Mouse (Mus musculus) liver, embryonic 14.5 days (tissue): ENCODE data around the gene Mab21l3. TPM values are rescaled to one million over a fixed set of nuclear protein-coding genes. Genes with fewer than 3 reads are reported as not detected.

Experiments
- ATAC-seq: fragments of 200-750 bp; cut with Nextera tagmentation; 2 replicates; pipeline ENCODE4 v1.8.0; 2017; ENCODE audit warnings: moderate number of reproducible peaks, mild to moderate bottlenecking, moderate library complexity; ENCODE audit not compliant: insufficient read depth
- DNase-seq, 3 experiments: peaks; one replicate each; pipeline ENCODE4 v3.0.0-alpha.2; 2012 to 2013; ENCODE audit warnings: low read depth in 3 of 3, low spot score in 3 of 3
- H3K27ac ChIP-seq: fragments of 300-500 bp; sonication (generic); 2 replicates; pipeline ENCODE4 v1.5.1; 2014; ENCODE audit warnings: moderate library complexity, mild to moderate bottlenecking, control low read depth, inconsistent platforms
- H3K27me3 ChIP-seq: fragments of 300-500 bp; sonication (generic); 2 replicates; pipeline ENCODE4 v1.6.1; 2014; ENCODE audit warnings: mild to moderate bottlenecking, low read length, moderate library complexity; ENCODE audit not compliant: control insufficient read depth, insufficient read depth
- H3K36me3 ChIP-seq: fragments of 300-500 bp; sonication (generic); replicated peaks from 2 replicates; pipeline ENCODE4 v1.6.1; 2014; ENCODE audit warnings: low read depth; ENCODE audit not compliant: control insufficient read depth, insufficient read depth
- H3K4me1 ChIP-seq, 2 experiments: fragments of 200-500 bp in 1 of 2; fragments of 300-500 bp in 1 of 2; sonication (generic) in 1 of 2; replicated peaks; 2 replicates each; pipeline ENCODE4 v1.6.1; 2012 to 2014; ENCODE audit warnings: antibody characterized with exemption in 1 of 2, inconsistent platforms in 1 of 2, low read length in 1 of 2; ENCODE audit not compliant: control insufficient read depth in 2 of 2, insufficient read depth in 2 of 2
- H3K4me2 ChIP-seq: fragments of 300-500 bp; sonication (generic); 2 replicates; pipeline ENCODE4 v1.6.1; 2014; ENCODE audit warnings: low read depth, mild to moderate bottlenecking, control low read depth, moderate library complexity
- H3K4me3 ChIP-seq, 2 experiments: fragments of 200-500 bp in 1 of 2; fragments of 300-500 bp in 1 of 2; sonication (generic) in 1 of 2; 2 replicates each; pipeline ENCODE4 v1.5.1; 2012 to 2014; ENCODE audit warnings: low read depth in 2 of 2, low read length in 2 of 2, mild to moderate bottlenecking in 2 of 2, control low read depth in 1 of 2, inconsistent platforms in 1 of 2, moderate library complexity in 1 of 2; ENCODE audit not compliant: insufficient read depth in 1 of 2
- H3K9ac ChIP-seq: fragments of 300-500 bp; sonication (generic); replicated peaks from 2 replicates; pipeline ENCODE4 v1.6.1; 2014; ENCODE audit warnings: mild to moderate bottlenecking, control low read depth, moderate library complexity
- H3K9me3 ChIP-seq: fragments of 300-500 bp; sonication (generic); 2 replicates; pipeline ENCODE4 v1.6.1; 2016; ENCODE audit warnings: low read length, mixed read lengths; ENCODE audit not compliant: control insufficient read depth
- CTCF ChIP-seq: IDR thresholded peaks from 2 replicates; pipeline ENCODE4 v1.5.1; 2016; ENCODE audit warnings: antibody characterized with exemption, low read depth, control low read depth
- EP300 ChIP-seq: IDR thresholded peaks from 2 replicates; pipeline ENCODE4 v1.6.1; 2016; ENCODE audit warnings: antibody characterized with exemption, low read depth
- WGBS: fragments of 180-500 bp; shearing (Covaris S2); extraction: QIAGEN DNeasy Blood & Tissue Kit; methylation state at CpG from one replicate; pipeline ENCODE4 v1.1.7; 2014; ENCODE audit not compliant: insufficient replicate concordance; 5-methylcytosine and 5-hydroxymethylcytosine counted together
- polyA plus RNA-seq, 2 experiments: library from polyadenylated mRNA; depleted of rRNA in 1 of 2; stranded (reverse) in 1 of 2; unstranded in 1 of 2; fragments of >200 nt; fragmentation: Nextera tagmentation in 1 of 2; extraction: Ambion mirVana in 1 of 2; gene quantifications; 2 replicates each; pipeline versions ENCODE4 v1.2.1 to v1.2.3; 2012 to 2014

The Mab21l3 gene
- polyA plus RNA-seq, 2 experiments, result 0.02 TPM; not detected in 1

DNA sequence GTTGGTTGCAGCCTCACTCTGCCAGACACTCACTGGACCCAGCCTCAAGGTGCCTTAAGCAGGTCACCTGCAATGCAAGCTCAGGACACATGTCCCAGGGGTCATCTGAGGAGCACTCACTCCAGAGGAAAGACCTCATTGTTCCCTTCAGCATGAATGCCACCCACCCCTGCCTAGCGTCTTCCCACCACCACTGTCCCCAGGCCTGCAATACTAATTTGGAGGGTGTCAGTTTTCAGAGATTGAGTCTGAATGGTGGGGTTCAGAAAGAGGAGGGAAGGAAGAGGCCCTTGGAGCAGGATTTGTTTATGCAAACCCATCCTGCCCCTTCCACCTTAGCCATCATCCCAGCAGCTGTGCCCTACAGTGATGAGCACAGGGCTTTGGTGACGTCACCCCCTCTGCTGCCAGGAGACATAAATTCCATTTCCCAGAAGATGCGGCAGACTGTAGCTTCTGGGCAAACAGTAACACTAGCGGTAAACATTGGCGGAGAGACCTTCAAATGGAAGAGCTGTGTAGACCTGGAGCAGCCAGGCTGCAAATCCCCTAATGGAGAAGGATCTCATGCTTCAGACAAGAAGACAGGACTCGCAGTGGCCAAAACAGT lies 67.8 kb downstream of the Mab21l3 start:
- Histone ChIP-seq H3K27me3 (no peaks in the 10 kb centered on the region), H3K4me2 (no peak overlapping the region), H3K27ac (no peak overlapping the region), H3K9me3 (no peaks in the 10 kb centered on the region), H3K4me3 (no peak overlapping the region), H3K36me3 (no peaks in the 10 kb centered on the region), H3K4me1 (no peaks in the 10 kb centered on the region), H3K9ac (no peak overlapping the region)
- TF ChIP-seq CTCF, result no peak
- TF ChIP-seq EP300, result no peak
- DNase-seq, result no peak
- ATAC-seq, result no peak
- 61% methylated on average over 6 of the region's 6 CpGs for WGBS

DNA sequence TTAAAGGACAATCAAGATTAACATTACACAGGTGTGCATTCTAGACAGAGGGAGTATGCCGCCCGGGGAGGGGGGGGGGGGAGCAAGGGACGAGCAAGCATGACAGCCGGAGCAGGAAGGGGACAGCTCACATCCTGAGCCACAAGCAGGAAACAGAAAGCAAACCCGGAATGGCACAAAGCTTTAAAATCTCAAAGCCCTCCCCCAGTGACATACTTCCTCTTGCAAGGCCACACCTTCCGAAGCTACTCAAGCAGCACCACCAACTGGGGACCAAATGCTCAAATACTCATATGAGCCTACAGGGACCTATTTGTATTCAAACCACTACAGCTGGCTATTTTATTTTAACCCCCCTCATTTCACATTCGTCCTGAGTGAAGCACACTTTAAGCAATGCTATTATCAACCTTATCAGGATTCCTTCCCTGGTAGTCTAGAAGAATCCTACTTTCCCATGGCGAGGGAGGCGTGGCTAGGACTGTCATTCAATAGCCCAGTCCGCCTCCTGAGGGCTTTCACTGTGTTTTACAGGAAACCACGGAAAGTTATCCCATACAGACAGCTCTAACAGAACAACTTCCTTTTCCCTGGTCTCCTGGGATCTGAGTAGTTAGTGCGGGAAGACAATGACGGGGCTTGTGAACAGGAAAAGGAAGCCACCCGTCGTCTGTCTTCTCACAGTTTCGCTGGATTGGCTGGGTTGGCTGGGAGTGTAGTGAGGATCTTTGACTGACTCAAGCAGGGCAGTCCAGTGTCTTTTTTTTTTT lies 69.7 kb downstream of the Mab21l3 start:
- DNase-seq (no peak), ATAC-seq (no peak)
- TF ChIP-seq EP300 (no peak), CTCF (no peak)
- WGBS, result 14% methylated on average over 16 of the region's 16 CpGs
- Histone ChIP-seq H3K27ac (no peak overlapping the region), H3K36me3 (no peaks in the 10 kb centered on the region), H3K9ac (no peak overlapping the region), H3K4me3 (no peak overlapping the region), H3K4me2 (no peak overlapping the region), H3K9me3 (no peaks in the 10 kb centered on the region), H3K27me3 (no peaks in the 10 kb centered on the region), H3K4me1 (no peaks in the 10 kb centered on the region)

DNA sequence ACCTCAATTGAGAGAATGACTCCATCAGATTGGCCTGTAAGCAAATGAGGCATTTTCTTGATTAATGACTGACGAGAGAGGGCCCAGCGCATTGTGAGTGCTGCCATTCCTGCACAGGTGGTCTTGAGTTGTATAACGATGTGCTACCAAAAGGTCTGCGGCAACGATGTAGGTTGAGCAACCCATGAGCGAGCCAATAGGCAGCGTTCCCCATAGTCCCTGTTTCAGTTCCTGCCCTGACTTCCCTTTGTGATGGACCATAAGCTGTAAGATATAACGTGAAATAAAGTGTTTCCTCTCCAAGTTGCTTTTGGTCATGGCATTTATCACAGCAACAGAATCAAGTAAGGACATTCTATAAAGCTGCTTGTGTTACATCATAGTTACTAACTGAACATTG lies 73.0 kb downstream of the Mab21l3 start:
- DNase-seq (no peak), ATAC-seq (no peak)
- TF ChIP-seq CTCF (no peak), EP300 (no peak)
- Histone ChIP-seq H3K4me3 (no peak overlapping the region), H3K27ac (no peak overlapping the region), H3K27me3 (no peaks in the 10 kb centered on the region), H3K36me3 (no peaks in the 10 kb centered on the region), H3K4me2 (no peak overlapping the region), H3K4me1 (no peaks in the 10 kb centered on the region), H3K9ac (no peak overlapping the region), H3K9me3 (no peaks in the 10 kb centered on the region)
- WGBS, result 78% methylated on average over 8 of the region's 8 CpGs

DNA sequence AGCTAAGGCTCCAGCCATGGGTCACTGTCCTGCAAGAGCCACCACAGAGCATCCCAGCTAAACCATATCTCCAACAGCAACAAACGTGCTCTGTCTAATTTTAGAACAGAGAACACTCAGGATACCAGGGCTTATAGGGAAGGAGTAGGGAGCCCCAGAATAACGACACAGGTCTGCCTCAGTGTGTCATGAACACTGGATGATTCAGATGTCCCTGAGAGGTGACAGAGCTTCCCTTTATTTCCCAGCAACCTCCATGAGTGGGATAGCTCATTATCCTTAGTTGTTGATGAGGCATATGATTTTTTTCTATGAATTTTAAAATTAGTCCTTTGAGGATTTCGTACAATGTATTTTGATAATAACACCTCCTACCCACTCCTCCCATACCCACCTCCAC lies 78.2 kb downstream of the Mab21l3 start:
- no peak for TF ChIP-seq EP300
- TF ChIP-seq CTCF, result no peak
- DNase-seq (no peak), ATAC-seq (no peak)
- H3K4me1 ChIP-seq, result no peaks in the 10 kb centered on the region
- H3K27me3 ChIP-seq, result no peaks in the 10 kb centered on the region
- H3K4me2 ChIP-seq, result no peak overlapping the region
- H3K4me3 ChIP-seq, result no peak overlapping the region
- no peaks in the 10 kb centered on the region for H3K36me3 ChIP-seq
- H3K9me3 ChIP-seq, result no peaks in the 10 kb centered on the region
- 37% methylated on average over 3 of the region's 3 CpGs for WGBS
- H3K27ac ChIP-seq, result no peak overlapping the region
- H3K9ac ChIP-seq, result no peak overlapping the region

DNA sequence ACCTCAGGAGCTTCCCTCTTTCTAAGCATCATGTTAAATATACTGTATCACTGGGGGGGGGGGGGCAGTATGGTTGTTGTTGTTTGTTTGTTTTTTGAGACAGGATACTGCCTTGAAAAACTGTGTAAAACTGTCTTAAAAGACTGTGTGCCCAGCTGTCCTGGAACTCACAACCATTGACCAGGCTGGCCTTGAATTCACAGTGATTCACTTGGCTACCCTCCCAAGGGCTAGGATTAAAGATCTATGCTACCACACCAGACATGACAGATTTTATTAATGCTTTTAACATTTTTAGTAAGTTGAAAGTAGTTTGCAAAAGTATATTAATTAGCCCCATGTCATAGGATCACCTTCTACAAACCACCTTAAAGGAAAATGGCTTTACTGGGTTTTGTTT lies 85.2 kb downstream of the Mab21l3 start:
- DNase-seq, result no peak
- H3K27me3 ChIP-seq, result no peaks in the 10 kb centered on the region

More for the DNA sequence above, 85.2 kb downstream of the Mab21l3 start:
- Histone ChIP-seq H3K9me3 (no peaks in the 10 kb centered on the region), H3K9ac (no peak overlapping the region), H3K4me1 (no peaks in the 10 kb centered on the region), H3K4me2 (no peak overlapping the region), H3K36me3 (no peaks in the 10 kb centered on the region), H3K4me3 (no peak overlapping the region), H3K27ac (no peak overlapping the region)
- ATAC-seq, result no peak
- no peak for TF ChIP-seq EP300
- no peak for TF ChIP-seq CTCF

Other genes with a start within 250 kb of the Mab21l3 start
- 44.0 and 48.4 TPM in 2 replicates for gene Atp1a1, start 244.3 kb downstream of the Mab21l3 start, polyA plus RNA-seq (2012; rRNA removed)
- 54.7 and 62.2 TPM in 2 replicates for gene Atp1a1, start 244.3 kb downstream of the Mab21l3 start, polyA plus RNA-seq (2014; fragmentation: Nextera tagmentation; extraction: Ambion mirVana)
- gene Slc22a15, start 75.5 kb upstream of the Mab21l3 start, polyA plus RNA-seq (2012; rRNA removed), result 1.4 and 1.7 TPM in 2 replicates
- 1.3 and 1.6 TPM in 2 replicates for gene Slc22a15, start 75.5 kb upstream of the Mab21l3 start, polyA plus RNA-seq (2014; fragmentation: Nextera tagmentation; extraction: Ambion mirVana)
- 0.02 TPM in 1 of 2 replicates, not detected in the other for gene Nhlh2, start 161.1 kb upstream of the Mab21l3 start, polyA plus RNA-seq (2012; rRNA removed)
- gene Nhlh2, start 161.1 kb upstream of the Mab21l3 start, polyA plus RNA-seq (2014; fragmentation: Nextera tagmentation; extraction: Ambion mirVana), result not detected in 2 replicates
- 0.31 and 0.89 TPM in 2 replicates for gene Casq2, start 237.5 kb upstream of the Mab21l3 start, polyA plus RNA-seq (2012; rRNA removed)
- gene Casq2, start 237.5 kb upstream of the Mab21l3 start, polyA plus RNA-seq (2014; fragmentation: Nextera tagmentation; extraction: Ambion mirVana), result 0.49 and 0.88 TPM in 2 replicates